Comparison of ENCODE assay signal across 11 mouse cellular contexts in the genomic region with DNA sequence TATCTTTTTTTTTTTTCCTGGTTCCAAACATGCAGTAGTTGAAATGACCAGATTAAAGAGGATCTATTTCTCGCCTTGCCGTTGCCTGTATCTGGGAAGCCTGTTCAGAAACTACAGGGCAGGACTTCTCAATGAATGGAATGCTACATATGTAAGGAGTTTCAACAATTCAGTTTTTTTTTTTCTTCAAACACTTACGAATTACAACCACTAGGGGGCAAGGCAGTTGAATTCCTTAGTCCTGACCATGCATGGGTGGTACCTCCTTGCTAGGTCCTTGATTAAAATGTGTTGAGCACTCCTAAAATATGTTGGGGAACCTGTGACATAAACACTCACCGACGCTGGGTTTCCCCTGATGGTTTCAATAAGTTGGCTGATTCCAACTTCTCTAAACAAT. TPM values are rescaled to one million over a fixed set of nuclear protein-coding genes. Genes with fewer than 3 reads are reported as not detected.
DNase-seq lines count a peak whose midpoint lies in the region; ATAC-seq and TF ChIP-seq lines count a peak whose summit lies in the region.
"Had no signal": no experiment of that assay in that cellular context is flagged by ENCODE, and none has a peak within 500 bp of the region (broad histone marks: within the 10 kb centered on the region; RNA-seq: fewer than 3 reads in every experiment).

No protein-coding gene starts in this region.

- TF ChIP-seq POLR2A in heart, adult 2 months (IDR thresholded peaks at IDR 0.05; ENCODE audit: insufficient read depth, low read depth, low read length), result no peak

- H3K27ac ChIP-seq in heart, adult 2 months, result no peak overlapping the region
- H3K27ac ChIP-seq in heart, embryonic 12.5 days (ENCODE audit: poor library complexity, severe bottlenecking), result no peak overlapping the region
- H3K27ac ChIP-seq: forebrain, embryonic 12.5 days had no signal

- no peaks in the 10 kb centered on the region for H3K9me3 ChIP-seq in heart, embryonic 12.5 days (replicated peaks)
- H3K9me3 ChIP-seq: forebrain, embryonic 12.5 days had no signal

- TF ChIP-seq CTCF in heart, adult 2 months (IDR thresholded peaks at IDR 0.05), result peak; percentile 78

- no peak for TF ChIP-seq EP300 in heart, adult 2 months (IDR thresholded peaks at IDR 0.05; ENCODE audit: insufficient read depth, low read depth, low read length)

- whole genome bisulfite sequencing in heart, adult 2 months, result 60% methylated on average over 5 of the region's 5 CpGs
- 58% methylated on average over 5 of the region's 5 CpGs for WGBS in heart, embryonic 12.5 days

- no peaks in the 10 kb centered on the region for H3K36me3 ChIP-seq in heart, adult 2 months (ENCODE audit: control insufficient read depth, insufficient read depth, low read length)
- H3K36me3 ChIP-seq in heart, embryonic 12.5 days, result no peaks in the 10 kb centered on the region
- H3K36me3 ChIP-seq: forebrain, embryonic 12.5 days had no signal

- no peak for ATAC-seq in heart, embryonic 12.5 days (ENCODE audit: insufficient number of reproducible peaks, low FRiP score)
- ATAC-seq in cerebellum, adult (ENCODE audit: insufficient number of reproducible peaks, low FRiP score, low TSS enrichment), result no peak

- H3K4me1 ChIP-seq in heart, adult 2 months (ENCODE audit: control insufficient read depth, insufficient read depth, low read length), result peaks cover 3% of the 10 kb centered on the region; the same call in 1 of the 2 replicates
- H3K4me1 ChIP-seq in heart, embryonic 12.5 days (replicated peaks), result no peaks in the 10 kb centered on the region
- H3K4me1 ChIP-seq: forebrain, embryonic 12.5 days had no signal

- intact Hi-C loops in heart, adult 2 months (cut with DNase I), result loop anchor here (1.0 to 5.0 kb wide), 4 partner anchors 41 to 97 kb away; no protein-coding TSS in a partner anchor

- DNase-seq in heart, adult 2 months, result no peak
- DNase-seq in lung, postnatal 36 days, result peak; percentile 38
- no peak for DNase-seq in lung, postnatal 14 days
- DNase-seq in WW6 (ENCODE audit: low read depth, low spot score), result peak; percentile 9
- peak; percentile 67 for DNase-seq in naive thymus-derived CD4-positive, alpha-beta T cell, adult 2 months (ENCODE audit: low read depth)
- DNase-seq in adrenal gland, adult 8-10 months, result no peak
- DNase-seq: cerebellum, adult 11-12 months; kidney, postnatal 4 days had no signal

- H3K4me2 ChIP-seq in heart, embryonic 12.5 days, result no peak overlapping the region
- H3K4me2 ChIP-seq: forebrain, embryonic 12.5 days had no signal

- no peak overlapping the region for H3K4me3 ChIP-seq in heart, adult 2 months
- H3K4me3 ChIP-seq in heart, embryonic 12.5 days, result no peak overlapping the region
- H3K4me3 ChIP-seq: forebrain, embryonic 12.5 days had no signal

- no peaks in the 10 kb centered on the region for H3K27me3 ChIP-seq in heart, adult 2 months (ENCODE audit: control insufficient read depth, insufficient read depth, low read length)
- H3K27me3 ChIP-seq in heart, embryonic 12.5 days (replicated peaks), result peaks cover 10% of the 10 kb centered on the region

- no peaks in the 10 kb centered on the region for H3K79me2 ChIP-seq in heart, adult 2 months (replicated peaks; ENCODE audit: control insufficient read depth, insufficient read depth, low read length)

- no peak overlapping the region for H3K9ac ChIP-seq in heart, adult 2 months (ENCODE audit: low read depth, low read length)
- no peak overlapping the region for H3K9ac ChIP-seq in heart, embryonic 12.5 days
- H3K9ac ChIP-seq: forebrain, embryonic 12.5 days had no signal

RNA-seq across cellular contexts. Expression of a gene that starts 1.7 kb away (rescaled TPM):
- 10 to 100 TPM; 12.2 to 14.0 TPM for total RNA-seq in heart, adult 2 months (2021)
- 6.2 and 9.1 TPM in 2 replicates for polyA plus RNA-seq in heart, adult 2 months (2012; rRNA removed)
- polyA plus RNA-seq in heart, embryonic 12.5 days (2016; fragmentation: Nextera tagmentation; extraction: Ambion mirVana), result 27.1 and 27.5 TPM in 2 replicates
- 10 to 100 TPM; 13.5 to 18.9 (median 15.5) TPM for total RNA-seq in adrenal gland, adult 8-10 months (2022)

Comparison
In these comparisons a context has a peak if more than half of its experiments do, and no peak if none do; other contexts are left out.
1. DNase-seq: peak in lung, postnatal 36 days (single experiment), WW6 (single experiment) and naive thymus-derived CD4-positive, alpha-beta T cell, adult 2 months (single experiment); none in heart, adult 2 months (0 of 2), lung, postnatal 14 days (single experiment) and adrenal gland, adult 8-10 months (single experiment).